Mouse (Mus musculus) forebrain, postnatal 0 days (tissue): Measurements from ENCODE around the gene Rgl2. TPM values are rescaled to one million over a fixed set of nuclear protein-coding genes. Genes with fewer than 3 reads are reported as not detected.

Experiments used
- ATAC-seq: fragments of 200-750 bp; cut with Nextera tagmentation; 2 replicates; pipeline ENCODE4 v1.8.0; 2017; ENCODE audit warnings: mild to moderate bottlenecking, moderate library complexity
- DNase-seq: peaks from one replicate; pipeline ENCODE4 v3.0.0-alpha.2; 2015
- H3K27ac ChIP-seq: fragments of 300-500 bp; sonication (generic); 2 replicates; pipeline ENCODE4 v1.5.1; 2014; ENCODE audit warnings: low read depth, mild to moderate bottlenecking, antibody characterized with exemption, low read length, moderate library complexity, mixed read lengths
- H3K27me3 ChIP-seq: fragments of 300-500 bp; sonication (generic); 2 replicates; pipeline ENCODE4 v1.6.1; 2014; ENCODE audit warnings: mild to moderate bottlenecking, low read length, mixed read lengths; ENCODE audit not compliant: insufficient read depth
- H3K36me3 ChIP-seq: fragments of 300-500 bp; sonication (generic); 2 replicates; pipeline ENCODE4 v1.6.1; 2014; ENCODE audit warnings: mild to moderate bottlenecking, moderate library complexity; ENCODE audit not compliant: insufficient read depth
- H3K4me1 ChIP-seq: fragments of 300-500 bp; sonication (generic); 2 replicates; pipeline ENCODE4 v1.6.1; 2014; ENCODE audit warnings: antibody characterized with exemption; ENCODE audit not compliant: insufficient read depth
- H3K4me2 ChIP-seq: fragments of 300-500 bp; sonication (generic); 2 replicates; pipeline ENCODE4 v1.6.1; 2014; ENCODE audit warnings: low read depth, mild to moderate bottlenecking, moderate library complexity
- H3K4me3 ChIP-seq: fragments of 300-500 bp; sonication (generic); 2 replicates; pipeline ENCODE4 v1.5.1; 2014; ENCODE audit warnings: low read depth, low read length, mixed read lengths
- H3K9ac ChIP-seq: fragments of 300-500 bp; sonication (generic); 2 replicates; pipeline ENCODE4 v1.6.1; 2014; ENCODE audit warnings: mild to moderate bottlenecking
- H3K9me3 ChIP-seq: fragments of 300-500 bp; sonication (generic); 2 replicates; pipeline ENCODE4 v1.6.1; 2016; ENCODE audit warnings: low read length
- CTCF ChIP-seq: sonication (generic); IDR thresholded peaks from 2 replicates; pipeline ENCODE4 v1.5.1; 2016; ENCODE audit warnings: antibody characterized with exemption, control low read depth, low read depth
- WGBS: fragments of 180-500 bp; shearing (Covaris S2); extraction: QIAGEN DNeasy Blood & Tissue Kit; methylation state at CpG from one replicate; pipeline ENCODE4 v1.1.7; 2014; 5-methylcytosine and 5-hydroxymethylcytosine counted together
- polyA plus RNA-seq: library from polyadenylated mRNA; unstranded; fragments of >200 nt; fragmentation: Nextera tagmentation; extraction: Ambion mirVana; gene quantifications from 2 replicates; pipeline ENCODE4 v1.2.1, GENCODE M21; 2015
- total RNA-seq: library from RNA; depleted of rRNA; stranded (reverse); fragments of >200 nt; gene quantifications from 2 replicates; pipeline ENCODE4 v1.2.3, GENCODE M21; 2014

Gene Rgl2
- total and polyA plus RNA-seq, 2 experiments from 2014 or later: 27.1 to 75.7 TPM

DNA sequence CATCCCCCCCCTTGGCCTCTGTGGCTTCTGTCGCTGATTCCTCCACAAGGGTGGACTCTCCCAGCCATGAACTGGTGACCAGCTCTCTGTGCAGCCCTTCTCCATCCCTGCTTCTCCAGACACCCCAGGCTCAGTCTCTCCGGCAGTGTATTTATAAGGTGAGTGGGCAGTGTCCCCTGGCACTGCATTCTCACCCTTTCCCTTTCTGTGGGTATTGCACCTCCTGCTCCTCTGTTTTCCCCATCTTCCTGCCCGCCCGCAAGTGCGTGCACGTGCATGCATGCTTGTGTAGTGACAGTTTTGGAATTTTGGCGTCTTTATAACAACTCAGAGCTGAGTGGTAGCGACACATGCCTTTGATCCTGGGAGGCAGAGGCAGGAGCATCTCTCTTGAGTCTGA is 15.4 kb upstream of the Rgl2 start:
- H3K4me1 ChIP-seq: peaks cover 7% of the 10 kb centered on the region; the same call in 1 of the 2 replicates
- ATAC-seq: no peak
- no peak overlapping the region for H3K9ac ChIP-seq
- no peak overlapping the region for H3K4me3 ChIP-seq
- DNase-seq: no peak
- no peak overlapping the region for H3K27ac ChIP-seq
- no peak overlapping the region for H3K4me2 ChIP-seq
- H3K27me3 ChIP-seq: no peaks in the 10 kb centered on the region
- no peaks in the 10 kb centered on the region for H3K9me3 ChIP-seq
- 95% methylated on average over 8 of the region's 8 CpGs for WGBS
- no peak for TF ChIP-seq CTCF
- H3K36me3 ChIP-seq: peaks cover 43% of the 10 kb centered on the region

GRCm38 (mm10) chr17:33914969-33915391 is 14.4 kb upstream of the Rgl2 start:
- 65% methylated on average over 13 of the region's 13 CpGs for WGBS
- no peak overlapping the region for H3K27ac ChIP-seq
- H3K4me2 ChIP-seq: 0 out of 2 replicates have a peak overlapping the region, but pooled peaks have one; percentile 63
- peaks cover 43% of the 10 kb centered on the region for H3K36me3 ChIP-seq
- DNase-seq: no peak
- peaks cover 9% of the 10 kb centered on the region; the same call in 1 of the 2 replicates for H3K4me1 ChIP-seq
- TF ChIP-seq CTCF: no peak; the same call in 1 of the 2 replicates
- H3K9me3 ChIP-seq: no peaks in the 10 kb centered on the region
- H3K9ac ChIP-seq: no peak overlapping the region
- no peaks in the 10 kb centered on the region for H3K27me3 ChIP-seq
- H3K4me3 ChIP-seq: no peak overlapping the region
- ATAC-seq: no peak

DNA sequence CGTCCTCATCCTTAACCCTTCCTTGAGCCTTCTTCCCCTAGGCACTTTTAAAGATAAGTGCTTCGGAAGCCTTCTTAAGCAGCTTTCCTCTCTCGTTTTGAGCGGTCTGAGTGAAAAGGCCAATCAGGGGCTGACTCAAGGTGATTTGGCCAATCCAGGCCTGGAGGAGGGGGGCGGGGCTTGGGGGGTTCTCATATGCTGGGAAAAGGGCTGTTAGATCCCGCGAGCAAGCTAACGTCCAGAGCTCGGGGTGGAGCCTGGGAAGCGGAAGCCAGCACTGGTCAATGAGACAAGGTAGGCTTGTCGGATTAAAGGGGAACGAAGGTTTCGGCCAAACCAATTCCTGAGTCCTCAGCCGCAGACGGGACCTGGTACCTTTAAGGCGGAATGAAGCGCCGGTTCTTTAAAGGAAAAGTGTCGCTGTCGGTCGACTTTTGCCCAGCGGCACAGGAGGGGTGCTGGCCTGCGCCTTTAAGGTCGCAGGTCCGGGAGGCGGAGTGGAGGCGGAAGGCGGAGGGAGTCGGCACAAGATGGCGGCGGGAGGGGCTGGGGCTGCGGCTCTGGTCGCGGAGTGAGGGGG is 13.6 kb upstream of the Rgl2 start, which contains the start of the genes Tapbp and Zbtb22:
TSS of gene Tapbp (plus strand) at position 229 of the 580 bp plus-strand sequence.
TSS of gene Zbtb22 (plus strand) at position 234 of the 580 bp plus-strand sequence.
- peak; percentile 93 for ATAC-seq
- Histone ChIP-seq H3K9ac (peak within 1 kb of the TSS; percentile 56), H3K4me3 (peak within 1 kb of the TSS; percentile 53), H3K9me3 (no peaks in the 10 kb centered on the region), H3K27me3 (no peaks in the 10 kb centered on the region), H3K4me1 (peaks cover 7% of the 10 kb centered on the region; the same call in 1 of the 2 replicates), H3K36me3 (peaks cover 43% of the 10 kb centered on the region), H3K4me2 (peak within 1 kb of the TSS; percentile 63), H3K27ac (peak within 1 kb of the TSS; percentile 86)
- under 1% methylated on average over 33 of the region's 34 CpGs for WGBS
- TF ChIP-seq CTCF: no peak
- DNase-seq: peak; percentile 98

GRCm38 (mm10) chr17:33916294-33916693 is 13.0 kb upstream of the Rgl2 start:
- H3K36me3 ChIP-seq: peaks cover 40% of the 10 kb centered on the region
- H3K4me3 ChIP-seq: peak overlapping the region; percentile 53
- H3K27me3 ChIP-seq: no peaks in the 10 kb centered on the region
- peak overlapping the region; percentile 56 for H3K9ac ChIP-seq
- no peak for DNase-seq
- no peak for TF ChIP-seq CTCF
- peak overlapping the region; percentile 86 for H3K27ac ChIP-seq
- H3K4me2 ChIP-seq: peak overlapping the region; percentile 63
- no peaks in the 10 kb centered on the region for H3K9me3 ChIP-seq
- 2% methylated on average over 11 of the region's 20 CpGs for WGBS
- H3K4me1 ChIP-seq: peaks cover 7% of the 10 kb centered on the region; the same call in 1 of the 2 replicates
- peak; percentile 18 for ATAC-seq

GRCm38 (mm10) chr17:33916847-33917655 is 12.3 kb upstream of the Rgl2 start:
- Histone ChIP-seq H3K27me3 (no peaks in the 10 kb centered on the region), H3K27ac (no peak overlapping the region), H3K36me3 (peaks cover 32% of the 10 kb centered on the region), H3K9me3 (no peaks in the 10 kb centered on the region), H3K4me3 (peak overlapping the region; percentile 53), H3K4me2 (peak overlapping the region; percentile 63), H3K4me1 (peaks cover 7% of the 10 kb centered on the region; the same call in 1 of the 2 replicates), H3K9ac (no peak overlapping the region)
- 73% methylated on average over 31 of the region's 31 CpGs for WGBS
- DNase-seq: no peak
- no peak for ATAC-seq
- TF ChIP-seq CTCF: no peak

- no peak for ATAC-seq
- peaks cover 26% of the 10 kb centered on the region for H3K36me3 ChIP-seq
- no peaks in the 10 kb centered on the region for H3K9me3 ChIP-seq
- no peak overlapping the region for H3K27ac ChIP-seq
- no peak overlapping the region for H3K4me3 ChIP-seq
- no peaks in the 10 kb centered on the region for H3K27me3 ChIP-seq
- H3K9ac ChIP-seq: no peak overlapping the region
- no peak for TF ChIP-seq CTCF
- peaks cover 7% of the 10 kb centered on the region; the same call in 1 of the 2 replicates for H3K4me1 ChIP-seq
- no peak overlapping the region for H3K4me2 ChIP-seq
- WGBS: 84% methylated on average over 18 of the region's 18 CpGs
- no peak for DNase-seq
These were observed 11.6 kb upstream of the Rgl2 start for GRCm38 (mm10) chr17:33917656-33918292.
